Mouse (Mus musculus) erythroid progenitor cell, adult 5-6 weeks (primary cell): Measurements from ENCODE around the gene Col1a1. TPM values are rescaled to one million over a fixed set of nuclear protein-coding genes. Genes with fewer than 3 reads are reported as not detected.

Experiments
- ATAC-seq: replicated peaks from 2 replicates; pipeline ENCODE4 v1.8.0; 2016; ENCODE audit warnings: moderate number of reproducible peaks, mild to moderate bottlenecking, moderate TSS enrichment, inconsistent platforms; ENCODE audit not compliant: poor library complexity, low FRiP score, severe bottlenecking
- total RNA-seq, 2 experiments: library from RNA; stranded (forward) in 1 of 2; stranded (reverse) in 1 of 2; fragments of 150-400 nt in 1 of 2; fragments of 186-747, 209-891 nt in 1 of 2; gene quantifications; 2 replicates each; pipeline versions ENCODE4 v1.2.3 to v1.2.4; 2015 to 2017; ENCODE audit warnings: low replicate concordance in 2 of 2

Col1a1 gene
- total RNA-seq (2015; ENCODE audit: low replicate concordance), result 1.4 and 2.1 TPM in 2 replicates
- total RNA-seq (2017; ENCODE audit: low replicate concordance), result 0.90 and 1.9 TPM in 2 replicates

- ATAC-seq, result no peak
These were observed at the start of gene Col1a1 for GRCm38 (mm10) chr11:94936045-94936444. Col1a1 (plus strand) TSS chr11:94936224.

DNA sequence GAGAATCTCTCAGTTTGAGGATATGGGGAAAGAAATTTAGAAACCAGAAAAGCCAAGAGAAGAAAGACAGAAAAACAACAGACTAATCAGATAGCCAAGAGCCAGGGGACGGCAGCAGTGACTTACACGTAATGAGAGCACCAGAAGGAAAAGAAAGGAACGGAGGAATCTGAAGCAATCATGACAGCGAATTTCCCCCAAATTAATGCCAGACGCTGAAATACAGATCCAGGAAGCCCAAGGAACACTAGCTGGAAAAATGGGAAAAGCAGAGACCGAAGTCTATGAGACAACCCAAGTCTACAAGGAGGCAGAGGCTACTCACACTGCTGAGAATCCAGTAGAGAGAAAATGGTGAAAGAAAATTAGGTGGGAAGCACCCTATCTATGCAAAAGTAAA lies 44.9 kb upstream of the Col1a1 start:
- ATAC-seq, result no peak

GRCm38 (mm10) chr11:94896753-94897376 lies 39.2 kb upstream of the Col1a1 start:
- no peak for ATAC-seq

GRCm38 (mm10) chr11:94901231-94901630 lies 34.8 kb upstream of the Col1a1 start:
- no peak for ATAC-seq

- no peak for ATAC-seq
These were observed 31.7 kb upstream of the Col1a1 start for GRCm38 (mm10) chr11:94904306-94904705.

DNA sequence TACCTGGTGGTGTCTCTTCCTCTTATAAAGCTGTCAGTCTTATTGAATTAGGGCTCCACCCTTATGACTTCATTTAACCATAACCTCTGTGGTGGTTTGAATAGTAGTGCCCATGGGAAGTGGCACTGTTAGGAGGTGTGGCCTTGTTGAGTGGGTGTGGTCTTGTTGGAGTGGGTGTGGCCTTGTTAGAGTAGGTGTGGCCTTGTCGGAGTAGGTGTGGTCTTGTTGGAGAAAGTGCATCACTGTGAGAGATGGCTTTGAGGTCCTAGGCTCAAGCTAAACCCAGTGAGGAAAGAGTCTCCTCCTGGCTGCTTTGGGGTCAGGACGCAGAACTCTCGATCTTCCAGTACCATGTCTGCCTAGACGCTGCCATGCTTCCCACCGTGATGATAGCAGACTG lies 25.1 kb upstream of the Col1a1 start:
- no peak for ATAC-seq

GRCm38 (mm10) chr11:94912568-94912967 lies 23.5 kb upstream of the Col1a1 start:
- no peak for ATAC-seq

- no peak for ATAC-seq
These were observed 22.5 kb upstream of the Col1a1 start for GRCm38 (mm10) chr11:94913302-94914090.

- no peak for ATAC-seq
These were observed 20.2 kb upstream of the Col1a1 start for GRCm38 (mm10) chr11:94915675-94916403.

DNA sequence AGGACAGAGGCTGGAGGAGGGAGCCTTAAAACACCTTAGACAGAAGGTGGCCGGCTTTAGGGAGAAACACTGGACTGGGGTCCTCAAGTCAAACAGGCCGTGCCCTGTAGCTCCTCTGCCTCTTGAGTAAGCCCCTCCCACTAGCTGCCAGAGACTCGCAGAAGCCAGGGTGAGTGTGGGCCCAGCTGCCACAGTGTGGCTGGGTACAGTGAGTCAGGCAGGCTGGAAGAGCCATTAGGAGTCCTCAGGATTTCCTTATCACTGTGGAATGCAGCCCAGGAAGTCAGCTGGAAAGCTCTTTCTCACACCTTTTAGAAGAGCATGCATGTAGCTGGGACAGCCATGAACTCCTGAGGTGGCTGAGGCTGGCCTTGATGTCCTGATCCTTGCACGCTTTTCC lies 19.5 kb upstream of the Col1a1 start:
- ATAC-seq, result no peak

DNA sequence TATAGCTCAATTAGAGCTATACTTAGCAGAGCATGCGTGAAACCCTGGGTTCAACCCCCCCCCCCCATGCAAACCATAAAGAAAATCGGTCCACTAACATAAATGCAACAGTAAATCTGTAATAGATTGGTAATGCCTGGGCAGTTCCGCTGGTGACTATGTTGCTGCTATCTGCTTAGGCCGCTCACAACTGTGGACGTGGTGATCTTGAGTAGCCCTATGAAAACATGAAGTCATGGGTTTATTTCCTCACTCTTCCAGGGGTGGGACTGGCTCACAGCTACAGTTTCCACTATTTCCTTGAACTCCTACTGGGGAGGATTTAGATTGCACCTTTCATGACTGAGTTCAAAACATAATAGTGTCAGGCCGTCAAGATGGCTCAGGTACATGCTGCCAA lies 18.3 kb upstream of the Col1a1 start:
- no peak for ATAC-seq

GRCm38 (mm10) chr11:94920996-94921401 lies 15.0 kb upstream of the Col1a1 start:
- ATAC-seq, result no peak

GRCm38 (mm10) chr11:94924977-94925376 lies 11.0 kb upstream of the Col1a1 start:
- no peak for ATAC-seq

DNA sequence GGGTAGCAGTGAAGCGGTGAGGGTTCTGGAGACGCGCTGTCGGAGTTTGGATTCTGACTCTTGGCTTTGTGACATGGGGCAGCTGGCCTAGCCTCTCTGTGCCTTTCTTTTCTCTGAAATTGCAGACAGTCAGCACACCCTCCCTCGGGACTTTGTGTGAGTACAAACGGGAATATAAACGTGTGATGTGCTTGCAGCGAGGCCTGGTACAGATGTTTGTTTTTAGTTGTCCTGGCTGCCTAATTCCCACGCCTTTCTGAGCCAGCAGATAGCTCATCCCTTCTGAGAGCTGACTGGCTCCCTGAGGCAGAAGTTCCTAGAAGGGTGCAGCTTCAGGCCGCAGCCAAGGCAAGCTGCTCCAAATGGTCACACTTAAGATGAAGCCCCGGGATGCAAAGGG lies 9.6 kb upstream of the Col1a1 start:
- no peak for ATAC-seq

DNA sequence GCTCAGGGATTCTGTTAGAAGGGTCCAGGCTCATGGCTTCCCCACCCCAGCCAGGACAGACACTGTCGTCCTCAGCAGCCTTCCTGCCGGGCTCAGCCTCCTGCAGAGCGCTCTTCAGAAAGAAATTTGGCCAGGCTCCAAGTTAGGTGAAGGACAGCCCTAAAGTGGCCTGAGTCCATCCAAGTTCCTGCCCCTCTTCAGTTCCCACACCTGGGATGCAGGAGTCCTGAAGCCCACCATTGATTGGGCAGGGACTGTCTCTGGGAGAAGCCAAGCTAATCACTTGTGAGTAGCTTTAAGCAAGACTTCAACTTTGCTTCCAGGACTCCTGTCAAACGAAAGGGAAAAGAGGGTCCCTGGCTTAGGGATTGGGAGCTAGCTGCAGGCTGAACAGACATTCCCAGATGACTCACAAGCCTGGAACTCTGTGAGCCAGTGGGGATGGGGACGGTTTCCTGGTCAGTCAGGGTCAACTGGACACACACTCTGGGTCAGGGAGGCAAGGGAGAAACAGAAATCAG lies 8.2 kb upstream of the Col1a1 start:
- no peak for ATAC-seq

DNA sequence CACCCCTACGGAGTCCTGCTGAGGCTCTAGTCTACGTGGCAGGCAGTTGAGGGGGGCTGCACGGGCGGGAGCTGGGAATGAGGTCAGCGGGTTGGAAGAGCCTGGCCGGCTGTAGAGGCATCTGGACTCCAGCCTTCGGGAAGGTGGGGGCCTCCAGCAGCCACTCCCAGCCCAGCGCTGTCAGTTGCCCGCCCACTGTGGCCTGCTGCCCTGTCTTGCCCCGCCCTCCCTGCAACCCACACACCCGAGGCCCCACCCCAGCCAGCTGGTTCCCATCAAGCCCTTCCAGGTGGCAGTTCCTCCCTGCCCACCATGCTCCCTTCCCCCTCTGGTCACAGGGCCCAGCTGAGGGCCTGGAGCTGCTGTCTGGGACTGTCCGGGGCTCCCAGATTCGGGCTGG lies 7.2 kb upstream of the Col1a1 start:
- no peak for ATAC-seq

GRCm38 (mm10) chr11:94929599-94929998 lies 6.4 kb upstream of the Col1a1 start:
- ATAC-seq, result no peak

- no peak for ATAC-seq
These were observed 5.9 kb upstream of the Col1a1 start for GRCm38 (mm10) chr11:94930151-94930550.

DNA sequence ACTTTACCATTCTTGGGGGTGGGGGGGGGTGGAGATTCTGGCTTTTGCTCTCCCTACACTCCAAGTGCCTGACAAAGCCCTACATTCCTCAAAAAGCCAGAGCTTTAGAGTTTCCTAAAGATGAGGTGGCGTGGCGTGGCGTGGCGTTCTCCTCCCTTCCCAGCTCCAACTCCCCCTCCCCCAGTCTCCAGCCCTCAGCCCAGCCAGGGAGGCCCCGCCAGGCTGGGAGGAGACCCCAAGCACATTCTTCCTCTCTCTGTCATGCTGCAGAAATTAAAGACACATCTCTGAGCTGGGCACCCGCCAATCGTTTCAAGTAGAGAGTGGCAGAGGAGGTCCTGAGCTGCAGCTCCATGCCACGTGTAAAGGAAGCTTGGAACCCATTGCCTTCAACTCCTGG lies 2.4 kb upstream of the Col1a1 start:
- no peak for ATAC-seq

DNA sequence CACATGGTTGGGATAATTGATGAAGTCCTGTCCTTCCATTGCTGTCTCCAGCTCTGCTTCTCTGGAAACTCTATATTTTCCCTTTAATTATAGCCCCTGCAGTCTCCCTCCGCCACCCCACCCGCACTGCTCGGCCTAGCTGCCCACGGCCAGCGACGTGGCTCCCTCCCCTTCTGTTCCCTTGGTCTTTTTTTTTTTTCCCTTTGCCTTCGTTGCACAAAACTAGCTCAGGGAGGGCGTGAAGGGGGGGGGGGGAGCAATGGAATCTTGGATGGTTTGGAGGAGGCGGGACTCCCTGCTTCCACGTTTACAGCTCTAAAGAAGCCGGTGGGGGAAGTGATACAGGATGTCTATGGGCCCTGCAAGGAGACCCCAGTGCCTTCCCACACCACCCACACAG lies 1.5 kb upstream of the Col1a1 start:
- no peak for ATAC-seq
